ENCODE assay signal across 10 mouse cellular contexts in the genomic region with DNA sequence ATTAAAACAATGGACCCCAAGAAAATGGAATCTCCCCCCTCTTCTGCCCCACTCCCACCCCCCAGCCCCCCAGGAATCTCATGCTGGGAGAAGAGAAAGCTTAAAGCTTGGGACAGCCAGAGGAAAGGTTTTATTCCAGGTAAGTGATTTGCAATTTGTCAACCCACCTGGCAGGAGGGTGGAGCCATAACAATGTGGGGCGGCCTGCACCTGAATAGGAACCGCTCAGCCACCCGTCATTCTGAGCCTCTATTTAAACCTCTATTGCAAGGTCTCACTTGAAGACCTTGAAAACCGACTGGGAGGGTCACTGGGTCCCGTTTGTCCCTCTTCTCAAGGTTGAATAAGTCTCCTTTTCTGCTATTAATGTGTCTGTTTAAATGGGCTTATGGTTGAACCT. TPM values are rescaled to one million over a fixed set of nuclear protein-coding genes. Genes with fewer than 3 reads are reported as not detected.
DNase-seq lines count a peak whose midpoint lies in the region; ATAC-seq lines count a peak whose summit lies in the region.
"Had no signal": no experiment of that assay in that cellular context is flagged by ENCODE, and none has a peak within 500 bp of the region (broad histone marks: within the 10 kb centered on the region; RNA-seq: fewer than 3 reads in every experiment).

No protein-coding gene starts in this region.

- WGBS in hindbrain, embryonic 12.5 days = 14% methylated on average over 5 of the region's 5 CpGs
- 15% methylated on average over 5 of the region's 5 CpGs for whole genome bisulfite sequencing in hindbrain, embryonic 10.5 days
- 27% methylated on average over 5 of the region's 5 CpGs for WGBS in midbrain, embryonic 14.5 days

- H3K27ac ChIP-seq in hindbrain, embryonic 12.5 days = no peak overlapping the region
- H3K27ac ChIP-seq in hindbrain, embryonic 10.5 days = no peak overlapping the region
- peak overlapping the region; percentile 88 for H3K27ac ChIP-seq in brown adipose tissue, adult 24 weeks (replicated peaks; ENCODE audit: low read depth, low read length)
- H3K27ac ChIP-seq in midbrain, embryonic 14.5 days (replicated peaks; ENCODE audit: low read depth, low read length) = no peak overlapping the region

- H3K4me3 ChIP-seq in hindbrain, embryonic 12.5 days = peak overlapping the region; percentile 71; the same call in 1 of the 2 replicates
- H3K4me3 ChIP-seq in hindbrain, embryonic 10.5 days = no peak overlapping the region
- H3K4me3 ChIP-seq in brown adipose tissue, adult 24 weeks (ENCODE audit: insufficient read depth, low read depth, low read length) = peak overlapping the region; percentile 65
- H3K4me3 ChIP-seq in midbrain, embryonic 14.5 days (replicated peaks; ENCODE audit: low read depth, low read length) = peak overlapping the region; percentile 74; the same call in 1 of the 2 replicates

- peaks cover 42% of the 10 kb centered on the region for H3K27me3 ChIP-seq in hindbrain, embryonic 12.5 days
- H3K27me3 ChIP-seq in hindbrain, embryonic 10.5 days (ENCODE audit: insufficient read depth, poor library complexity, severe bottlenecking) = peaks cover 80% of the 10 kb centered on the region
- H3K27me3 ChIP-seq in midbrain, embryonic 14.5 days (ENCODE audit: control insufficient read depth, insufficient read depth, low read length) = 0 out of 2 replicates have a peak, but pooled peaks cover 7% of the 10 kb centered on the region

- DNase-seq in cerebellum, adult 9-10 months = peak; percentile 43
- DNase-seq in cerebellum, adult 8-10 months = no peak
- no peak for DNase-seq in hindbrain, embryonic 10.5 days (ENCODE audit: low spot score)
- DNase-seq in midbrain, embryonic 14.5 days = no peak
- no peak for DNase-seq in ovary, adult 18-20 months (ENCODE audit: low spot score)
- DNase-seq in lung, postnatal 36 days = no peak
- DNase-seq: kidney, postnatal 36 days; left cerebral cortex, postnatal 4 days had no signal

- H3K9ac ChIP-seq in hindbrain, embryonic 12.5 days = no peak overlapping the region
- H3K9ac ChIP-seq in midbrain, embryonic 14.5 days (replicated peaks; ENCODE audit: low read length) = peak overlapping the region; percentile 16; the same call in 1 of the 2 replicates

- peak overlapping the region; percentile 94 for H3K4me2 ChIP-seq in hindbrain, embryonic 12.5 days (replicated peaks)
- peak overlapping the region; percentile 88 for H3K4me2 ChIP-seq in midbrain, embryonic 14.5 days (ENCODE audit: low read length)

- no peak for ATAC-seq in hindbrain, embryonic 12.5 days (ENCODE audit: low FRiP score)
- no peak for ATAC-seq in midbrain, embryonic 14.5 days (ENCODE audit: low FRiP score, low TSS enrichment)

- peaks cover 33% of the 10 kb centered on the region for H3K4me1 ChIP-seq in hindbrain, embryonic 12.5 days
- H3K4me1 ChIP-seq in hindbrain, embryonic 10.5 days (replicated peaks) = peaks cover 37% of the 10 kb centered on the region
- peaks cover 17% of the 10 kb centered on the region for H3K4me1 ChIP-seq in brown adipose tissue, adult 24 weeks (ENCODE audit: control insufficient read depth, insufficient read depth, insufficient read length, low read length)
- peaks cover 31% of the 10 kb centered on the region for H3K4me1 ChIP-seq in midbrain, embryonic 14.5 days (ENCODE audit: control insufficient read depth, insufficient read depth, low read length)

- H3K36me3 ChIP-seq in hindbrain, embryonic 12.5 days = no peaks in the 10 kb centered on the region
- no peaks in the 10 kb centered on the region for H3K36me3 ChIP-seq in hindbrain, embryonic 10.5 days
- H3K36me3 ChIP-seq in midbrain, embryonic 14.5 days (ENCODE audit: control insufficient read depth, insufficient read depth, low read length) = no peaks in the 10 kb centered on the region

- H3K9me3 ChIP-seq in hindbrain, embryonic 12.5 days (replicated peaks) = no peaks in the 10 kb centered on the region
- H3K9me3 ChIP-seq in hindbrain, embryonic 10.5 days = no peaks in the 10 kb centered on the region
- H3K9me3 ChIP-seq in midbrain, embryonic 14.5 days (ENCODE audit: control insufficient read depth, low read length) = no peaks in the 10 kb centered on the region

RNA-seq across cellular contexts. Expression of gene Gfod1, which starts 3.6 kb away (rescaled TPM):
- polyA plus RNA-seq in hindbrain, embryonic 12.5 days (2016; fragmentation: Nextera tagmentation; extraction: Ambion mirVana) = 1.2 and 1.6 TPM in 2 replicates
- 0.43 and 0.46 TPM in 2 replicates for polyA plus RNA-seq in hindbrain, embryonic 10.5 days (2016; fragmentation: Nextera tagmentation; extraction: Ambion mirVana)
- 4.4 and 7.7 TPM in 2 replicates for polyA plus RNA-seq in brown adipose tissue, adult 24 weeks (2012; ENCODE audit: insufficient read depth, insufficient read length, missing spikeins)
- polyA plus RNA-seq in midbrain, embryonic 14.5 days (2014; fragmentation: Nextera tagmentation; extraction: Ambion mirVana) = 3.7 and 4.7 TPM in 2 replicates
